Mouse (Mus musculus) lung, embryonic 14.5 days (tissue): Measurements from ENCODE around the gene Atpaf2. TPM values are rescaled to one million over a fixed set of nuclear protein-coding genes. Genes with fewer than 3 reads are reported as not detected.

Source experiments
- ATAC-seq: fragments of 200-750 bp; cut with Nextera tagmentation; 2 replicates; pipeline ENCODE4 v1.8.0; 2017; ENCODE audit warnings: mild to moderate bottlenecking, moderate TSS enrichment, moderate library complexity; ENCODE audit not compliant: insufficient read depth
- DNase-seq: peaks from one replicate; pipeline ENCODE4 v3.0.0-alpha.2; 2015
- H3K27ac ChIP-seq: fragments of 300-500 bp; sonication (generic); 2 replicates; pipeline ENCODE4 v1.5.1; 2014; ENCODE audit warnings: low read depth, mild to moderate bottlenecking, moderate library complexity
- H3K27me3 ChIP-seq: fragments of 300-500 bp; sonication (generic); 2 replicates; pipeline ENCODE4 v1.6.1; 2014; ENCODE audit warnings: low read length, control low read depth; ENCODE audit not compliant: insufficient read depth
- H3K36me3 ChIP-seq: fragments of 300-500 bp; sonication (generic); 2 replicates; pipeline ENCODE4 v1.6.1; 2014; ENCODE audit warnings: control low read depth; ENCODE audit not compliant: insufficient read depth
- H3K4me1 ChIP-seq: fragments of 300-500 bp; sonication (generic); 2 replicates; pipeline ENCODE4 v1.6.1; 2014; ENCODE audit warnings: antibody characterized with exemption, control low read depth; ENCODE audit not compliant: insufficient read depth
- H3K4me2 ChIP-seq: fragments of 300-500 bp; sonication (generic); 2 replicates; pipeline ENCODE4 v1.6.1; 2014; ENCODE audit warnings: mild to moderate bottlenecking
- H3K4me3 ChIP-seq: fragments of 300-500 bp; sonication (generic); 2 replicates; pipeline ENCODE4 v1.5.1; 2014; ENCODE audit warnings: low read depth, low read length
- H3K9ac ChIP-seq: fragments of 300-500 bp; sonication (generic); 2 replicates; pipeline ENCODE4 v1.6.1; 2014
- H3K9me3 ChIP-seq: fragments of 300-500 bp; sonication (generic); 2 replicates; pipeline ENCODE4 v1.6.1; 2016; ENCODE audit warnings: low read depth, low read length, control low read depth
- CTCF ChIP-seq: IDR thresholded peaks from 2 replicates; pipeline ENCODE4 v1.5.1; 2016; ENCODE audit warnings: antibody characterized with exemption, low read depth
- WGBS: fragments of 180-500 bp; shearing (Covaris S2); extraction: QIAGEN DNeasy Blood & Tissue Kit; methylation state at CpG from one replicate; pipeline ENCODE4 v1.1.7; 2014; 5-methylcytosine and 5-hydroxymethylcytosine counted together
- polyA plus RNA-seq: library from polyadenylated mRNA; unstranded; fragments of >200 nt; fragmentation: Nextera tagmentation; extraction: Ambion mirVana; gene quantifications from 2 replicates; pipeline ENCODE4 v1.2.1, GENCODE M21; 2014

Gene Atpaf2
- polyA plus RNA-seq, 1 experiment from 2014 or later = 50.1 TPM

GRCm38 (mm10) chr11:60351388-60351787 lies 66.9 kb downstream of the Atpaf2 start:
- peaks cover 8% of the 10 kb centered on the region for H3K4me1 ChIP-seq
- DNase-seq (peak; percentile 33), ATAC-seq (no peak)
- WGBS = 30% methylated on average over 2 of the region's 2 CpGs
- H3K27ac ChIP-seq = no peak overlapping the region
- H3K9me3 ChIP-seq = no peaks in the 10 kb centered on the region
- no peaks in the 10 kb centered on the region for H3K27me3 ChIP-seq
- no peak for TF ChIP-seq CTCF
- peak overlapping the region; percentile 64 for H3K4me3 ChIP-seq
- H3K4me2 ChIP-seq = peak overlapping the region; percentile 76
- peak overlapping the region; percentile 68; the same call in 1 of the 2 replicates for H3K9ac ChIP-seq
- no peaks in the 10 kb centered on the region for H3K36me3 ChIP-seq

Other genes starting within 250 kb of the Atpaf2 start
- 73.9 and 77.2 TPM in 2 replicates for gene Srebf1, start 195.9 kb downstream of the Atpaf2 start, polyA plus RNA-seq
- gene Tom1l2, start 65.6 kb downstream of the Atpaf2 start, polyA plus RNA-seq = 19.8 and 20.6 TPM in 2 replicates
- gene Drc3, start 65.1 kb downstream of the Atpaf2 start, polyA plus RNA-seq = 2.8 and 3.4 TPM in 2 replicates
- gene Gid4, start 1.3 kb downstream of the Atpaf2 start, polyA plus RNA-seq = 26.8 and 27.1 TPM in 2 replicates
- 105 and 109 TPM in 2 replicates for gene Drg2, start 36.1 kb upstream of the Atpaf2 start, polyA plus RNA-seq
- gene Myo15, start 50.9 kb upstream of the Atpaf2 start, polyA plus RNA-seq = 0.03 and 0.08 TPM in 2 replicates
- gene Alkbh5, start 117.9 kb upstream of the Atpaf2 start, polyA plus RNA-seq = 32.3 and 33.5 TPM in 2 replicates